Mouse (Mus musculus) heart, adult 10 weeks (tissue): ENCODE measurements around the gene Tmsb15b2. TPM values are rescaled to one million over a fixed set of nuclear protein-coding genes. Genes with fewer than 3 reads are reported as not detected.

Source experiments
- polyA plus RNA-seq: library from polyadenylated mRNA; stranded (reverse); fragments of 350-450 nt; fragmentation: Illumina TruSeq; extraction: RNeasy Lipid Tissue Mini Kit (QIAGEN cat#74804); gene quantifications from one replicate; pipeline ENCODE4 v1.2.3, GENCODE M21; 2014; ENCODE audit warnings: low read depth, low replicate concordance

Tmsb15b2 gene
- polyA plus RNA-seq: not detected

DNA sequence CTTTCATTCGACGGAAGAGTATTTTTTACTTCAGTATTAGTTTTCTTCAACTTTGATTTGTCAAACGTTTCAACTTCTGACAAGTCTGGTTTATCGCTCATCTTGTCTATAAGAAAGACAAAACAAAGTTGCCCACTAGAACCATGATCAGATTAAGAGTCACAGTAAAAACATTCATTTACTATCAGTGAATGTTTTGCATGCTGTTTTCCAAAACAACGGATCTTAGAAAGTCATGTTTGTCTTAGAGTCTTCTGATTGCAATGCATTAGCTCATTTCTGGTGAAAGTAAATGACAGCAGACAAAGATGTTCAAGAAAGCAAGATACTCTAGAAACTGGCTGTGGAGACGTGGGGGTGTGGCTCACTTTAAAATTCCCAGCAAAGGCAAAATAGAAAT lies at the start of gene Tmsb15b2:
Gene Tmsb15b2 (minus strand): TSS at position 101 of the 400 bp plus-strand sequence.

DNA sequence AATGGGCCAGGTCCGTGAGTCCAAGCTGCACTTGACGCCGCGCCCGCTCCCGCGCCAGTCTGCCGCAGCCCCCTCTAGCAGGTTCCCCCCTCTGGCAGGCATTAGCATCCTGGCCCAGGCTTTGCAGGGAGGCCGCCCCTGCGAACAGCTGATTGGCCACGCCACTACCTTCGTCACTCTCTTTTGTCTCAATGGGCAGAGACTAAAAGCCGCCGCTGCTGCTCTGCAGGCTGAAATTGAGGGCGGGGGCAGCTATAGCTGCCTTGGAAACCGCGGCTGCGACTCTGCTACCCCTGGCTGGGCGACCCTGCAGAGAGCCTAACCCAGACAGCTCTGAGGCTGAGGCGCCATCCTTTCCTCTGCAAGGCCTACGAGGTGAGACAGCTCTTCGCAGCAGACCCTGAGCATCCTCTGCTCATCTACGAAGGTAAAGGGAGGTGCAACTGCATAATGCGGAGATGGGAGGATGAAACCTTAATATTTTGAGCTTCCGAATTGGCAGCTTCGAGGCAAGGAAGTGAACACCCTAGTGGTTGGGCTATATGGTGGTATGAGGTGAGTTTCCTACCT lies 17.8 kb upstream of the Tmsb15b2 start, which contains the start of gene Zcchc18:
Gene Zcchc18 (plus strand): TSS at position 178 of the 570 bp plus-strand sequence.

DNA sequence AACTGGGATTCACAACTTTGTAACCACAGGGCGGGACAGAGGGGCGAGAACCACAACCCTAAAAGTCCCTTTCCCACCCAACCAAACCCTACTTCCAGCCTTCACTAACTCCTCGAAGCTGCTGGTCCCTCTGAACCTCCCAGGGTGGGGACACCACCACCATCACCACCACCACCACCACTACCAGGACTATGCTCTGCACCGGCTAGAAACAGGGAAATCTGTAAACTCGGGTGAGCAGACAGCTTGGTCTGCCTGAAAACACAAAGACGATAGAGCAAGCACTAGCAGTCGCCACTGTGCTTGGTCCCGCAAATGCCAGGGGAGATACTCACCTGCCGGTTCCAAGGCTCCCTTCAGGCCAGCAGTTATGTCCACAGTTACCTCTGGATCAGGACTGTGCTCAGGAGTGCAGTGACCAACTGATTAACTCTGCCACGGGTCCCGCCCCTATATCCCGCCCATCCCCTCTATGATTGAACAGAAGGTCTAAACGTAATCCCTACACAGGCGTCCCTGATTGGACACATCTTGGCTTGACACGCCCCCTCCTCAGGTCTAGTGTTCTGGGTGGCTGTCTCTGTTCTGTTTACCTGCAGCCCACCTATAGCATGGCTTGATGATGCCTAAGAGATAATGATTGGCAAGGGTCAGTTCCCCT lies 1.3 kb upstream of the Tmsb15b2 start, which contains the start of the genes Tmsb15l and Tmsb15b1:
Gene Tmsb15l (minus strand): TSS at position 446 of the 661 bp plus-strand sequence.
Gene Tmsb15b1 (minus strand): TSS at position 451 of the 661 bp plus-strand sequence.

DNA sequence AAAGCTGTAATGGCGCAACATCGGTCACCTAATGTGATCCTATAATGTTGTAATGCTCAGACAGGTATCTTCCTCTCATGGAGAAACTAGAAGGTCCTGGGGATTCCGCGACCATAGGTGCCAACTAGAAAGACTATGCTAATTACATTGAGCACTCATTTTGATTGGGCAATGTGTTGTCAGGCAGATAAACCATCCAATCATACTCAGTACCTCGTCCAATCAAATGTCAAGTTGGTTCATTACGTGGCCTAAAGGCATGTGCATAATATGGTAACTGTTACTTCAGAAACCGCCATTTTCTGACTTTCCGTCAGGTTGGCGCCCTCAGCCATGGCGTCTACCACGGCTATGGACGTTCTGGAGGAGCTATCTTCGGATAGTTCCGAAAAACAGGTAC lies 48.3 kb downstream of the Tmsb15b2 start, which contains the start of gene H2bfm:
Gene H2bfm (plus strand): TSS at position 295 of the 400 bp plus-strand sequence.

Other genes with a start within 250 kb of the Tmsb15b2 start
- 90.8 TPM for gene Morf4l2, start 231.8 kb downstream of the Tmsb15b2 start, polyA plus RNA-seq
- not detected for gene Glra4, start 195.4 kb downstream of the Tmsb15b2 start, polyA plus RNA-seq
- gene Plp1, start 152.8 kb downstream of the Tmsb15b2 start, polyA plus RNA-seq: 6.7 TPM
- 0.21 TPM for gene Rab9b, start 106.7 kb downstream of the Tmsb15b2 start, polyA plus RNA-seq
- not detected for gene H2bfm, start 48.2 kb downstream of the Tmsb15b2 start, polyA plus RNA-seq
- gene Tmsb15l, start 1.4 kb upstream of the Tmsb15b2 start, polyA plus RNA-seq: not detected
- not detected for gene Tmsb15b1, start 1.4 kb upstream of the Tmsb15b2 start, polyA plus RNA-seq
- 0.31 TPM for gene Zcchc18, start 17.7 kb upstream of the Tmsb15b2 start, polyA plus RNA-seq
- gene Slc25a53, start 62.8 kb upstream of the Tmsb15b2 start, polyA plus RNA-seq: 0.99 TPM
- 2.7 TPM for gene Fam199x, start 74.1 kb upstream of the Tmsb15b2 start, polyA plus RNA-seq
- not detected for gene Esx1, start 146.6 kb upstream of the Tmsb15b2 start, polyA plus RNA-seq